Mouse (Mus musculus) hindbrain, embryonic 14.5 days (tissue): ENCODE results near the gene Adgre1. TPM values are rescaled to one million over a fixed set of nuclear protein-coding genes. Genes with fewer than 3 reads are reported as not detected.
"Not testable (repeated sequence)": the region's sequence is repeated elsewhere in the genome, so short reads cannot be mapped to it uniquely, and the experiment has no call there.

Source experiments
- ATAC-seq: fragments of 200-750 bp; cut with Nextera tagmentation; 2 replicates; pipeline ENCODE4 v1.8.0; 2017; ENCODE audit warnings: moderate number of reproducible peaks, mild to moderate bottlenecking, moderate TSS enrichment, moderate library complexity; ENCODE audit not compliant: low FRiP score
- DNase-seq: peaks from one replicate; pipeline ENCODE4 v3.0.0-alpha.2; 2015; ENCODE audit warnings: low spot score
- H3K27ac ChIP-seq: fragments of 300-500 bp; sonication (generic); 2 replicates; pipeline ENCODE4 v1.5.1; 2014; ENCODE audit warnings: mild to moderate bottlenecking, moderate library complexity
- H3K27me3 ChIP-seq: fragments of 300-500 bp; sonication (generic); 2 replicates; pipeline ENCODE4 v1.6.1; 2014; ENCODE audit warnings: mild to moderate bottlenecking, low read length, mixed read lengths; ENCODE audit not compliant: control insufficient read depth, insufficient read depth
- H3K36me3 ChIP-seq: fragments of 300-500 bp; sonication (generic); replicated peaks from 2 replicates; pipeline ENCODE4 v1.6.1; 2014; ENCODE audit not compliant: control insufficient read depth, insufficient read depth
- H3K4me1 ChIP-seq: fragments of 300-500 bp; sonication (generic); replicated peaks from 2 replicates; pipeline ENCODE4 v1.6.1; 2014; ENCODE audit warnings: antibody characterized with exemption, low read length, mixed read lengths; ENCODE audit not compliant: control insufficient read depth, insufficient read depth
- H3K4me2 ChIP-seq: fragments of 300-500 bp; sonication (generic); replicated peaks from 2 replicates; pipeline ENCODE4 v1.6.1; 2014; ENCODE audit warnings: mild to moderate bottlenecking, moderate library complexity
- H3K4me3 ChIP-seq: fragments of 300-500 bp; sonication (generic); replicated peaks from 2 replicates; pipeline ENCODE4 v1.5.1; 2014; ENCODE audit warnings: mild to moderate bottlenecking, low read length
- H3K9ac ChIP-seq: fragments of 300-500 bp; sonication (generic); 2 replicates; pipeline ENCODE4 v1.6.1; 2014
- H3K9me3 ChIP-seq: fragments of 300-500 bp; sonication (generic); 2 replicates; pipeline ENCODE4 v1.6.1; 2016; ENCODE audit warnings: low read length; ENCODE audit not compliant: control insufficient read depth
- WGBS: fragments of 180-500 bp; shearing (Covaris S2); extraction: QIAGEN DNeasy Blood & Tissue Kit; methylation state at CpG from one replicate; pipeline ENCODE4 v1.1.7; 2014; 5-methylcytosine and 5-hydroxymethylcytosine counted together
- polyA plus RNA-seq: library from polyadenylated mRNA; unstranded; fragments of >200 nt; fragmentation: Nextera tagmentation; extraction: Ambion mirVana; gene quantifications from 2 replicates; pipeline ENCODE4 v1.2.1, GENCODE M21; 2014

Gene Adgre1
- polyA plus RNA-seq = 4.9 and 5.5 TPM in 2 replicates

GRCm38 (mm10) chr17:57358441-57358840 lies at the start of gene Adgre1:
Gene Adgre1 (plus strand): TSS chr17:57358691.
- no peak within 1 kb of the TSS for H3K27ac ChIP-seq
- no peaks in the 10 kb centered on the region for H3K9me3 ChIP-seq
- no peaks in the 10 kb centered on the region for H3K4me1 ChIP-seq
- no peaks in the 10 kb centered on the region for H3K27me3 ChIP-seq
- DNase-seq (no peak), ATAC-seq (no peak)
- 10% methylated on average over 1 of the region's 1 CpGs for WGBS
- no peak within 1 kb of the TSS for H3K9ac ChIP-seq
- H3K4me3 ChIP-seq = no peak within 1 kb of the TSS
- no peak within 1 kb of the TSS for H3K4me2 ChIP-seq
- H3K36me3 ChIP-seq = no peaks in the 10 kb centered on the region

- Histone ChIP-seq H3K4me2 (no peak overlapping the region), H3K9ac (no peak overlapping the region), H3K4me1 (no peaks in the 10 kb centered on the region), H3K27ac (no peak overlapping the region), H3K4me3 (no peak overlapping the region), H3K27me3 (no peaks in the 10 kb centered on the region), H3K9me3 (no peaks in the 10 kb centered on the region), H3K36me3 (no peaks in the 10 kb centered on the region)
- ATAC-seq (no peak), DNase-seq (no peak)
- whole genome bisulfite sequencing = 39% methylated on average over 13 of the region's 13 CpGs
Measured at GRCm38 (mm10) chr17:57311801-57312200, 46.7 kb upstream of the Adgre1 start.

DNA sequence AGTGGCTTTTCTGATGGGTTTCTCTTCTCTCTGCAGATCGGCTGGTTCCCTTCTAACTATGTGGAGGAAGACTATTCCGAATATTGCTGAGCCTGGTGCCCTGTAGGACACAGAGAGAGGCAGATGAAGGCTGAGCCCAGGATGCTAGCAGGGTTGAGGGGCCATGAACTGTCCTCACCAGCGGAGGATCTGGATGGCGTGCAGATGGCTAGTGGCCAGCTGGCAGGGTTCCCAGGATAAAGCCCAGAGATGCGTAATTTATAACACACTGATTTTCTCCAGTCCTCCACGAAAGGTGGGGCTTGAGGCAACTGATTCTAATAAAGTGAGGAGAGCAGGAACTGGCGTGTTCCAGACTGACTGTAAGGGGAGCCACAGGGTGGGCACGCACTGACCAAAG lies 30.9 kb upstream of the Adgre1 start:
- 67% methylated on average over 8 of the region's 8 CpGs for WGBS
- no peaks in the 10 kb centered on the region for H3K4me1 ChIP-seq
- no peaks in the 10 kb centered on the region for H3K36me3 ChIP-seq
- H3K9ac ChIP-seq = no peak overlapping the region
- no peaks in the 10 kb centered on the region for H3K9me3 ChIP-seq
- no peak overlapping the region for H3K27ac ChIP-seq
- no peaks in the 10 kb centered on the region for H3K27me3 ChIP-seq
- DNase-seq (no peak), ATAC-seq (no peak)
- H3K4me2 ChIP-seq = no peak overlapping the region
- no peak overlapping the region for H3K4me3 ChIP-seq

DNA sequence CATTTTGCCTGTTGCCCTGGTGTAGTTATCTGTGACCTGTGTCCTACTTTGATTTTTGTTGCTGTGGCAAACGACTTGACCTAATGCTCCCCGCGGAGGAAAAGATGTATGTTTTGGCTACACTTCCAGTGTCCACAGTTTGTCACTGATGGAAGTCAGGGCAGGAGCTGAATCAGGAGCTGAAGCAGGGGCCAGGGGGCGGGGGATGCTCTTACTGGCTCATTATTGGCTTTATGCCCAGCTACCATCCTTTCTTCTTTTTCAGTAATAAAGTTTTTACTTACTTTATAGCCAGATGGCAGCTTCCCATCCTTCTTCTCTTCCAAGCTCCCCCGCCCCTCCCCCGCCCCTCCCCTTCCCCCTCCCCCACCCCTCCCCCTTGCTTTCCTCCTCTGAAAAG lies 29.5 kb upstream of the Adgre1 start:
- Histone ChIP-seq H3K4me3 (no peak overlapping the region), H3K9ac (no peak overlapping the region), H3K4me1 (no peaks in the 10 kb centered on the region), H3K27me3 (no peaks in the 10 kb centered on the region), H3K4me2 (no peak overlapping the region), H3K27ac (no peak overlapping the region), H3K9me3 (no peaks in the 10 kb centered on the region), H3K36me3 (no peaks in the 10 kb centered on the region)
- WGBS = 56% methylated on average over 4 of the region's 6 CpGs
- no peak for ATAC-seq
- DNase-seq = no peak

GRCm38 (mm10) chr17:57330993-57331392 lies 27.5 kb upstream of the Adgre1 start:
- DNase-seq = no peak
- Histone ChIP-seq H3K9ac (no peak overlapping the region), H3K27ac (no peak overlapping the region), H3K4me2 (no peak overlapping the region), H3K4me1 (no peaks in the 10 kb centered on the region), H3K36me3 (no peaks in the 10 kb centered on the region), H3K4me3 (no peak overlapping the region), H3K9me3 (no peaks in the 10 kb centered on the region), H3K27me3 (no peaks in the 10 kb centered on the region)
- WGBS = 92% methylated on average over 8 of the region's 8 CpGs
- no peak for ATAC-seq

DNA sequence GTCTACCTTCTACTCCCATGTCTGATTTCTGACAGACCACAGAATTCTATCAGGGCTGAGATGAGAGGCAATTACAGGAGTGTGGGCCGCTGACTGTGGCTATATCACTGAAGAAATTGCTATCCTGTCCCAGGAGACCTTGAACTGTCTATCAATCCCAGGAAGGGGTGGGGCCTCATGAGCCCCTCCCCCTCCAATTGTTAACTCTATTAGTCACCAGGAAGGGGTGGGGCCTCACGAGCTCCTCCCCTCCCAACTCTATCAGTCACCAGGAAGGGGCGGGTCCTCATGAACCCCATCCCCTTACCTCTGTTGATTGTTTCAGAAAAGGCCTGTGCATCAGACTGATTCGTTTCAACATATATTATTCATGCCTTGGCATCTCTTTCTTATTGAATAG lies 26.2 kb upstream of the Adgre1 start:
- H3K36me3 ChIP-seq = no peaks in the 10 kb centered on the region
- no peak for DNase-seq
- no peak for ATAC-seq
- H3K4me3 ChIP-seq = no peak overlapping the region
- no peak overlapping the region for H3K27ac ChIP-seq
- no peaks in the 10 kb centered on the region for H3K4me1 ChIP-seq
- H3K4me2 ChIP-seq = no peak overlapping the region
- WGBS = 85% methylated on average over 4 of the region's 4 CpGs
- H3K9ac ChIP-seq = no peak overlapping the region
- H3K9me3 ChIP-seq = no peaks in the 10 kb centered on the region
- H3K27me3 ChIP-seq = no peaks in the 10 kb centered on the region

DNA sequence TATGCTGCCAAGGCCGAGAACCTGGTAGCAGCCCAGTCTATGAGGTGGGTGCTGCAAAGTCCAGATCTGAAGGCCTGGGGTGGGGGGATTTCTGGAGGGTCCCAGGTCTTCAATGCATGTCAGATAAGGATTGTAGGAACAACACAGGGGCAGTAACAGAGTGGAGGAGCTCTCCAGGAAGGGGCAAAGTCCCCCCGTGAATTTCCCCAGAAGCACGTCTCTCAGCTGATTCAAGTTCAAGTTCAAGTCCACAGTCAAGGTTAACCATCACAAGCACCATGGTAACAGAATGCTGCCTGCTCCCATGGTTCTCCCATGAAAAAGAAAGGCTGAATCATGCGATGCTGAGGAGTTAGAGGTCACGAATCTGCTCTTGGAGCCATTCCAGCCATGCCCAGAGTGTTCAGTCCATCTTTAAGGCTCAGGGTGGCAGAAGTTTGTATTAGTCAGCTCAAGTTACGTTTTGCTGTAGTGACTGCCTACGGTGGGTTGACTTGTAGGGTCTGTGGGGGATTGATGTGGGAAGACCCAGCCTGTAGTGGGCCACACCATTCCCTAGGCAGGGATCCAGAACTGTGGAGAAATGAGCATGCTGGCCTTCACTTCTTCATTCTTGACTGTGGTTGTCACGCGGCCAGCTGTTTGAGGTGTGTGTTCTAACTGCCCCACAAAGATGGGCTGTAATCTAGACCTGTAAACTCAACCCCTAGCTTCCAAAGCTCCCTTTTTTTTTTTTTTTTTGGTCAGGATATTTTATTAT lies 24.3 kb upstream of the Adgre1 start:
- Histone ChIP-seq H3K27ac (no peak overlapping the region), H3K4me1 (no peaks in the 10 kb centered on the region), H3K4me2 (peak overlapping the region; percentile 3; the same call in 1 of the 2 replicates), H3K4me3 (no peak overlapping the region), H3K9ac (no peak overlapping the region), H3K9me3 (no peaks in the 10 kb centered on the region), H3K36me3 (no peaks in the 10 kb centered on the region), H3K27me3 (no peaks in the 10 kb centered on the region)
- WGBS = 74% methylated on average over 9 of the region's 9 CpGs
- no peak for ATAC-seq
- no peak for DNase-seq

GRCm38 (mm10) chr17:57334761-57335150 lies 23.7 kb upstream of the Adgre1 start:
- Histone ChIP-seq H3K9me3 (no peaks in the 10 kb centered on the region), H3K4me3 (no peak overlapping the region), H3K4me2 (peak overlapping the region; percentile 3; the same call in 1 of the 2 replicates), H3K9ac (no peak overlapping the region), H3K4me1 (no peaks in the 10 kb centered on the region), H3K36me3 (no peaks in the 10 kb centered on the region), H3K27ac (no peak overlapping the region), H3K27me3 (no peaks in the 10 kb centered on the region)
- peak; percentile 47 for ATAC-seq
- WGBS = 7% methylated on average over 16 of the region's 16 CpGs
- peak; percentile 78 for DNase-seq

DNA sequence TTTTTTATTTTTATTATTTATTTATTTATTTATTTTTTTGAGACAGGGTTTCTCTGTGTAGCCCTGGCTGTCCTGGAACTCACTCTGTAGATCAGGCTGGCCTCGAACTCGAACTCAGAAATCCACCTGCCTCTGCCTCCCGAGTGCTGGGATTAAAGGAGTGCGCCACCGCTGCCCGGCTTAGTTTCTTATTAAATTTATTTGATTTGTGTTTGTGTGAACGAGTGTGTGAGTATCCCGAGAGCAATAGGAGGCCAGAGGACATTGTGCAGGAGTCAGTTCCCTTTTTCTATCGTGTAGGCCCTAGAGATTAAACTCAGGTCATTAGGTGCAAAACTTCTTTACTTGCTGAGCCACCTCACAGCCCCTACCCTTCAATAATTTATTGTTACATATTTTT lies 23.3 kb upstream of the Adgre1 start:
- not testable (repeated sequence) for ATAC-seq, H3K9me3 ChIP-seq
- 75% methylated on average over 9 of the region's 9 CpGs for WGBS

More for the DNA sequence above, 23.3 kb upstream of the Adgre1 start:
- H3K27ac ChIP-seq, H3K36me3 ChIP-seq, H3K4me3 ChIP-seq, H3K27me3 ChIP-seq, H3K4me2 ChIP-seq, H3K9ac ChIP-seq, H3K4me1 ChIP-seq, DNase-seq: not testable (repeated sequence)
